Mouse (Mus musculus) heart, postnatal 0 days (tissue): ENCODE data around the gene Cbx1. TPM values are rescaled to one million over a fixed set of nuclear protein-coding genes. Genes with fewer than 3 reads are reported as not detected.
A peak's percentile ranks its signal among the peaks of the same experiment; 100 is the strongest.

Source experiments
- ATAC-seq: fragments of 200-750 bp; cut with Nextera tagmentation; 2 replicates; pipeline ENCODE4 v1.8.0; 2017; ENCODE audit warnings: low read depth, moderate number of reproducible peaks, moderate library complexity; ENCODE audit not compliant: insufficient read depth
- DNase-seq: peaks from one replicate; pipeline ENCODE4 v3.0.0-alpha.2; 2016; ENCODE audit warnings: low spot score
- H3K27ac ChIP-seq: fragments of 300-500 bp; sonication (generic); 2 replicates; pipeline ENCODE4 v1.5.1; 2014; ENCODE audit warnings: low read depth, mild to moderate bottlenecking
- H3K27me3 ChIP-seq: fragments of 300-500 bp; sonication (generic); 2 replicates; pipeline ENCODE4 v1.6.1; 2014; ENCODE audit warnings: low read length, mixed read lengths; ENCODE audit not compliant: control insufficient read depth, insufficient read depth
- H3K36me3 ChIP-seq: fragments of 300-500 bp; sonication (generic); replicated peaks from 2 replicates; pipeline ENCODE4 v1.6.1; 2014; ENCODE audit warnings: low read length, mixed read lengths; ENCODE audit not compliant: control insufficient read depth, insufficient read depth
- H3K4me1 ChIP-seq: fragments of 300-500 bp; sonication (generic); 2 replicates; pipeline ENCODE4 v1.6.1; 2014; ENCODE audit warnings: antibody characterized with exemption; ENCODE audit not compliant: control insufficient read depth, insufficient read depth
- H3K4me2 ChIP-seq: fragments of 300-500 bp; sonication (generic); 2 replicates; pipeline ENCODE4 v1.6.1; 2014; ENCODE audit warnings: low read depth, mild to moderate bottlenecking, low read length, moderate library complexity
- H3K4me3 ChIP-seq: fragments of 300-500 bp; sonication (generic); 2 replicates; pipeline ENCODE4 v1.5.1; 2014; ENCODE audit warnings: low read depth, low read length
- H3K9ac ChIP-seq: fragments of 300-500 bp; sonication (generic); replicated peaks from 2 replicates; pipeline ENCODE4 v1.6.1; 2014; ENCODE audit warnings: low read depth, low read length, mixed read lengths
- H3K9me3 ChIP-seq: fragments of 300-500 bp; sonication (generic); replicated peaks from 2 replicates; pipeline ENCODE4 v1.6.1; 2016; ENCODE audit warnings: low read length; ENCODE audit not compliant: control insufficient read depth
- CTCF ChIP-seq: IDR thresholded peaks from 2 replicates; pipeline ENCODE4 v1.5.1; 2016; ENCODE audit warnings: antibody characterized with exemption, control low read depth, low read depth
- EP300 ChIP-seq: IDR thresholded peaks from 2 replicates; pipeline ENCODE4 v1.6.1; 2016; ENCODE audit warnings: antibody characterized with exemption, low read depth
- WGBS: fragments of 180-500 bp; shearing (Covaris S2); extraction: QIAGEN DNeasy Blood & Tissue Kit; methylation state at CpG from one replicate; pipeline ENCODE4 v1.1.7; 2014; 5-methylcytosine and 5-hydroxymethylcytosine counted together
- polyA plus RNA-seq: library from polyadenylated mRNA; unstranded; fragments of >200 nt; fragmentation: Nextera tagmentation; extraction: Ambion mirVana; gene quantifications from 2 replicates; pipeline ENCODE4 v1.2.1, GENCODE M21; 2015
- total RNA-seq: library from RNA; depleted of rRNA; stranded (reverse); fragments of >200 nt; gene quantifications from 2 replicates; pipeline ENCODE4 v1.2.3, GENCODE M21; 2014; ENCODE audit warnings: low replicate concordance

Cbx1 gene
- total and polyA plus RNA-seq, 2 experiments from 2014 or later: 9.9 to 35.6 TPM

DNA sequence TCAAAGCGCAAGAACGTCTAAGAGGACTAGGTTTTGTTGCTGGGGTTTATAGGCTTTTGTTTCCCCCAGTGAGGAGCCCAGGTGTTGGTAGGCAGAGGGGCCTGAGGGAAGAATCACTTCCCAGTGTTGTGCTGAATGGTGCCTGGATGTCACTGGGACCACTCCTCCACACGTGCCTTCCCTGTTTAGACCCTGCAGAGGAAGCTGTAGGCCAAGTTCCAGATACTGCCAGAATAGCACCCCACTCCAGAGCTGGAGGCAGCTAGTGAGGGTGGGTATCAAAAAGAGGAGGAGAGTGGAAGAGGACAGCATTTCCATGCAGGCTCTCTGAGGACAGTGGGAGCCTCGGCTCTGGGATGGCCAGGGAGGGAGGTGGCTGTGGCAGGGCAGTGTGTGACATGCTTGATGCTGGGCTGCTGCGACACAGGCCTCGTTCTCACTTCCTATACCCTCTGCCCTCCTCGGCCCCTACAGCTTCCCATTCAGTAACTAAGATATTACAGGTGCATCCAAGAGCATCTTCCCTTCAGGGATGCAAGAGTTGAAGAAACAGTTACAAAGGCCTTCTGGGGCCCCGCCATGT lies 29.3 kb downstream of the Cbx1 start:
- H3K9ac ChIP-seq: no peak overlapping the region
- no peak overlapping the region for H3K27ac ChIP-seq
- DNase-seq (no peak), ATAC-seq (no peak)
- H3K4me3 ChIP-seq: no peak overlapping the region
- no peak for TF ChIP-seq CTCF
- peaks cover 4% of the 10 kb centered on the region; the same call in 1 of the 2 replicates for H3K4me1 ChIP-seq
- H3K36me3 ChIP-seq: peaks cover 78% of the 10 kb centered on the region
- WGBS: 86% methylated on average over 8 of the region's 8 CpGs
- H3K9me3 ChIP-seq: no peaks in the 10 kb centered on the region
- no peaks in the 10 kb centered on the region for H3K27me3 ChIP-seq
- no peak overlapping the region for H3K4me2 ChIP-seq

DNA sequence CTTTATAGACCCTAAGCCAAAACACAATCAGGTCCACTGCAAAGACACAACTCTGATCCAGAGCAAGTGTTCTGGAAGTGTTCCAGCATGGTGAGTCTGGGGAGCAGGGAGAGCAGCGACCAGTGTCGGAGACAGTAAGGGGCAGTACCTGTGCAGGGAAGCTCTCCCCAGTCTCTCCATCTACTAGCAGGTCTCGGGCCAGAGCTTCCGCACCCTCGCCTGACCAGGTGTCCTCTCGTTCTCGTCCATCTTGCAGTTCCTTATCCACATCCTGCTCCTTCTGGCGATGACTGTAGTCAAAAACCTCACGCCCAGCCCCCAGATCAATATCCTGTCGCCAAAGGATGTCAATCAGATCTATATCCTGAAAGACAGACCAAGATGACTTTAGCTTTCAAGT lies 33.0 kb downstream of the Cbx1 start:
- no peak overlapping the region for H3K4me2 ChIP-seq
- ATAC-seq (no peak), DNase-seq (no peak)
- H3K4me3 ChIP-seq: no peak overlapping the region
- 84% methylated on average over 10 of the region's 10 CpGs for WGBS
- H3K9me3 ChIP-seq: no peaks in the 10 kb centered on the region
- TF ChIP-seq CTCF (no peak), EP300 (no peak)
- H3K27ac ChIP-seq: no peak overlapping the region
- H3K36me3 ChIP-seq: peaks cover 57% of the 10 kb centered on the region
- H3K9ac ChIP-seq: no peak overlapping the region
- peaks cover 40% of the 10 kb centered on the region for H3K4me1 ChIP-seq
- H3K27me3 ChIP-seq: no peaks in the 10 kb centered on the region

DNA sequence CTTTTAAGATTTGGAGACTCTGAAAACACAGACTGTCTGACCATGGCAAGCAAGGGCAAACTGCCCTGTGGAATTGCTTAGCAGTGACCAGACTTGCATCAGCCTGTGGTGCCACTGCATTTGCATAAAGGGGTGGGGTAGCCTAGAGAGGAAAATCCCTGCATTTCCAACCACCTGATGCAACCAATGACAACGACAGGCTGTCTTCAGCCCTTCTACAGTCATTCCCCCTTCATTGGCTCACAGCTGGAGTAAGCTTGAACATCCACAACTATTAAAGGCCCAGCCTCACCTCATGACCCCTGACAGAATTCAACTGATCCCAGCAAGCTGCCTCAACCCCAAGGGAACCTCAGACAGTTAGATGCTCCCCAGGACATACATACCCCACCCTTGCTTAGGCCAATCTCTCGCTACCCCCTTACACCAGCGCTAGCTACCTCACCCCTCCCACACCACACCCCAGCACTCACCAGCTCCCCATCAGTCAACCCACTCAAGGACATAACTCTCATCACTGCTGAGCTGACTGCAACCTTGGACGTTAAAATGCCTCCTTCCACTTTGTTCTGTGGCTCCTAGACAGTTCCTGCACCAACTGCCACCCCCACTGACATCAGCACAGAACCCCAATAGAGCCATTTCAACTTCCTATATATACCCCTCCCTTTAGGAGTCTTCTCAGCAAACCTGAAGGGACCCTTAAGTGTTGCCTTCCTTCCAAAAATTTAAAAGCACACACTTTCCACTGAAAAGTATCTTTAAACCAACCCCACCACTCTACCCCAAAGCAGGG lies 33.9 kb downstream of the Cbx1 start:
- H3K4me2 ChIP-seq: peak overlapping the region; percentile 97
- WGBS: 40% methylated on average over 4 of the region's 4 CpGs
- H3K9ac ChIP-seq: 0 out of 2 replicates have a peak overlapping the region, but pooled peaks have one; percentile 46
- TF ChIP-seq CTCF: no peak
- no peak for TF ChIP-seq EP300
- ATAC-seq (no peak), DNase-seq (no peak)
- peaks cover 48% of the 10 kb centered on the region for H3K36me3 ChIP-seq
- H3K4me3 ChIP-seq: peak overlapping the region; percentile 91
- H3K27me3 ChIP-seq: no peaks in the 10 kb centered on the region
- peaks cover 46% of the 10 kb centered on the region for H3K4me1 ChIP-seq
- H3K27ac ChIP-seq: no peak overlapping the region; the same call in 1 of the 2 replicates
- H3K9me3 ChIP-seq: no peaks in the 10 kb centered on the region

DNA sequence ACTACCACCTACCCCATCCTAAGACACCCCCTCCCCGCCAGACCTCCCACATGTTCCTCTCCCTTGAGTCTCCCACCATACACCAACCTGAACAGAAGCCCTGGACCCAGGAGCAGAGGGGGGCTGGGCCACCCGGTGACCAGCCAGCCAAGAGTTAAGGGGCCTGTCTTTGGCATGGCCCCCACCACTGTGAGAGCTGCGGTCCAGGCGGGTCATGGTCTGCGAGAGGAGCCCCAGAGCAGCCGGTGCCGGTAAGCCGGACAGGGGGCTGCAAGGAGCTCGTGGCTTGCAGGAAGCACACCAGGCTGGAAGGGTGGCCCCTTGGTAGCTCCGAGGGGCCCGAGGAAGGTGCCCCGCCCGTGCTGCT lies 34.5 kb downstream of the Cbx1 start:
- peak overlapping the region; percentile 46; the same call in 1 of the 2 replicates for H3K9ac ChIP-seq
- H3K4me2 ChIP-seq: peak overlapping the region; percentile 97
- no peak for ATAC-seq
- H3K27me3 ChIP-seq: no peaks in the 10 kb centered on the region
- H3K4me1 ChIP-seq: peaks cover 49% of the 10 kb centered on the region
- no peaks in the 10 kb centered on the region for H3K9me3 ChIP-seq
- H3K27ac ChIP-seq: no peak overlapping the region
- peak overlapping the region; percentile 91 for H3K4me3 ChIP-seq
- TF ChIP-seq CTCF (no peak), EP300 (no peak)
- peaks cover 42% of the 10 kb centered on the region for H3K36me3 ChIP-seq
- WGBS: 9% methylated on average over 13 of the region's 13 CpGs
- DNase-seq: no peak

DNA sequence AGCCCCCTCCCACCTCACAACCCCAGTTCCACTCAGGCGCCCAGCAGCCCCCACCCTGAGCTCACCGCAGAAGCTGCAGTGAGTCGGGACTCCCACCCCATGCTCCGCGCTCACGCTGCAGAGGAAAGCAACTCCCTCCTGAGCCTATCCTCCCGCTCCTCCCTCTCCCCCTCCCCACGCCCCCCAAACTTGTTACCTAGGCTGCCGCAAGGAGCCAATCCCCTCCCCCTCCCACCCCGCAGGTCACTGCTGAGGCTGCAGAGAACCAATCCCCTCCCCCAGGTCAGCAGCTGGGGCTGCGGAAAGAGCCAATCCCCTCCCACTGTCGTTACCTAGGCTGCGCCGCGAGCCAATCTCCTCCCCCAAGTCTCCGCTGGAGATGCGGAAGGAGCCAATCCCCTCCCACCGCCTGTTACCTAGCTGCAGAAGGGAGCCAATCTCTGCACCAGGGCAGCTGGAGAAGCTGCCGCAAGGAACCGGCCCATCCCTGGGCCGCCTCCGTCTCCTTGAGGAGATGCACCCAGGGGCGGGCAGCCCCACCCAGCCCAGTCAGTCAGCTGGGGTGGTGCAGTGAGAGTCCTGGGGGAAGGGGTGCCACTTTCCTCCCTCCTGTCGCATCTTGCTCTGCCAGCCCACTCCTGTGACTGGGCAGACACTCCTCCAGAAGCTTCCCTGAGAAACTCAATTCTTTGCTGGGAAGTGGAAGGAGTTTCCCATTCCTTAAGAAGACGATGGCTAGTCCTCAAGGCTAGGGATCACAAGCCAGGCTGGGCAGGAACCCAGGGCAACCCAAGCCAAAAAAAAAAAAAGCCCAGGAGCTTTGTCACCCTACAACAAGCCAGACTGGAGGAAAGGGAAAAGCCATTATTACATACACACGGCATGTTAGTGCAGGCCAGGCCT lies 35.2 kb downstream of the Cbx1 start:
- H3K4me1 ChIP-seq: peaks cover 49% of the 10 kb centered on the region
- H3K9me3 ChIP-seq: no peaks in the 10 kb centered on the region
- H3K27me3 ChIP-seq: no peaks in the 10 kb centered on the region
- H3K27ac ChIP-seq: peak overlapping the region; percentile 99
- TF ChIP-seq EP300 (no peak), CTCF (no peak)
- peak overlapping the region; percentile 97 for H3K4me2 ChIP-seq
- WGBS: 2% methylated on average over 26 of the region's 26 CpGs
- peaks cover 36% of the 10 kb centered on the region for H3K36me3 ChIP-seq
- peak; percentile 92 for DNase-seq
- peak; percentile 71 for ATAC-seq
- peak overlapping the region; percentile 91 for H3K4me3 ChIP-seq
- H3K9ac ChIP-seq: peak overlapping the region; percentile 46
